Mouse (Mus musculus): ENCODE results near the gene H2-Q4. TPM values are rescaled to one million over a fixed set of nuclear protein-coding genes. Genes with fewer than 3 reads are reported as not detected.
"Not testable (repeated sequence)": the region's sequence is repeated elsewhere in the genome, so short reads cannot be mapped to it uniquely, and the experiment has no call there.

Gene H2-Q4
- polyA plus RNA-seq, 1 experiment from 2014 or later: 2.0 TPM

DNA sequence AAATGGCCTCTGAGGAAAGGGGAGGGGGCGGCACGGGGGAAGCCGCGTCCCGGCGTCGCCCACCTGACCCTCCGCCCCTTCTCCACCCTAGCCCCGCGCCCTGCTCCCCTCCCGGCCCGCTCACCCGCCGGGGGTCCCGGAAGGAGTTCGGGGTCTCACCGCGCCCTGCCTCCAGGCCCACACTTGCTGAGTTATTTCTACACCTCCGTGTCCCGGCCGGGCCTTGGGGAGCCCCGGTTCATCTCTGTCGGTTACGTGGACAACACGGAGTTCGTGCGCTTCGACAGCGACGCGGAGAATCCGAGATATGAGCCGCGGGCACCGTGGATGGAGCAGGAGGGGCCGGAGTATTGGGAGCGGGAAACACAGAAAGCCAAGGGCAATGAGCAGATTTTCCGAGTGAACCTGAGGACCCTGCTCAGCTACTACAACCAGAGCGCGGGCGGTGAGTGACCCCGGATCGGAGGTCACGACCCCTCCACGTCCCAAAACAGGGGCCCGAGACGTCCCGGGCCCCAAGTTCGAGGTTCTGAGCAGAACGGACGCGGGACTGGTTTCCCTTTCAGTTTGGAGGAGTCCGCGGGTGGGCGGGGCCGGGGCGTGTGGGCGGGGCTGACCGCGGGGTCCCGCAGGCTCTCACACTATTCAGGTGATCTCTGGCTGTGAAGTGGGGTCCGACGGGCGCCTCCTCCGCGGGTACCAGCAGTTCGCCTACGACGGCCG, 473 bp downstream of the H2-Q4 start:
- no peak overlapping the region for H3K27ac ChIP-seq
- WGBS: 2% methylated on average over 70 of the region's 70 CpGs

DNA sequence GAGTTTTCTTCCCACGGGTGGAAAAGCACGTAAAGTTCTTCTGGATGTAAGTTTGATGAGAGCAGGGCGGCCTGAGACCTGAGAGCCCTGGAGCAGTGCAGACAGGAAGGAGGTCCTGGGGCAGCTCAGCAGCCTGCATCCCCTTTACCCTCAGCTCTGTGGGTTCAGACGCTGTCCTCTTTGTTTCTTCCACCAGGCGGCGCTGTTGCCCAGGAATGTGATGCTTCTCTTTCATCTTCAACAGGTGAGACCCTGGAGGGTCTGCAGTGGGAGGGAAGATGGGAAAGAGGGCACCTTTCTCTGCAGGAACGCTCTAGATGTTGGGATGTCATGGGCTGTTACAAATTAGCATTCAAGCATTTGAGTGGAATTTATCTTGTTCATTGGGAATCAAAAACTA, 10.4 kb downstream of the H2-Q4 start:
- not testable (repeated sequence) for H3K4me3 ChIP-seq; H3K27ac ChIP-seq; H3K9me3 ChIP-seq; H3K4me2 ChIP-seq (replicated peaks); H3K9ac ChIP-seq; H3K36me3 ChIP-seq; H3K4me1 ChIP-seq; ATAC-seq (ENCODE audit: insufficient number of reproducible peaks, insufficient read depth, low FRiP score, low TSS enrichment)
- H3K27me3 ChIP-seq: peaks cover 12% of the 10 kb centered on the region
- 2% methylated on average over 7 of the region's 7 CpGs for WGBS

More for the DNA sequence above, 473 bp downstream of the H2-Q4 start:
- H3K4me2 ChIP-seq (replicated peaks): peak overlapping the region; percentile 96
- H3K27me3 ChIP-seq: peaks cover 22% of the 10 kb centered on the region
- H3K9me3 ChIP-seq: no peaks in the 10 kb centered on the region
- no peaks in the 10 kb centered on the region for H3K4me1 ChIP-seq
- H3K9ac ChIP-seq: peak overlapping the region; percentile 59
- no peaks in the 10 kb centered on the region for H3K36me3 ChIP-seq
- ATAC-seq (ENCODE audit: insufficient number of reproducible peaks, insufficient read depth, low FRiP score, low TSS enrichment): 0 out of 2 replicates have a peak, but pooled peaks have one; percentile 6
- H3K4me3 ChIP-seq: peak overlapping the region; percentile 53

DNA sequence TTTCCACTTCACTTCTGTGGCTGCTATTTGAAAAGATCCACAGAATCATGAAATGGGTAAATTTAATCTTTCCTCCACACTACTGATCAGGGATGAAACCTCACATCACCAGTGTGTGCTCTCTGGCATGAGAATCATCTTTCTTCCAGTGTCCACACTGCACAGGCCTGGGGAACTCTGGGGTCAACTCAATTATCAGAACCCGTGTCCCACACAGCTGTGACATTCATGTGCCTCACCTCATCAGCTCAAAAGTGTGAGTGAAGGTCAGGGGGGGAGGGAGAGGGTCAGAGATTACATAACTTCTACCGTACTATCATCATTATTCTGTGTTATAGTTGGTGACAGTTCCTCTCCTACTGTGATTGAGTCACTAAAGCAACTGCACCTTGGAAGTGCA, 13.3 kb downstream of the H2-Q4 start:
- not testable (repeated sequence) for H3K4me3 ChIP-seq; H3K9ac ChIP-seq; H3K27ac ChIP-seq; H3K4me2 ChIP-seq (replicated peaks); H3K9me3 ChIP-seq; ATAC-seq (ENCODE audit: insufficient number of reproducible peaks, insufficient read depth, low FRiP score, low TSS enrichment); H3K36me3 ChIP-seq; H3K4me1 ChIP-seq
- peaks cover 20% of the 10 kb centered on the region for H3K27me3 ChIP-seq
- 60% methylated on average over 2 of the region's 2 CpGs for WGBS

DNA sequence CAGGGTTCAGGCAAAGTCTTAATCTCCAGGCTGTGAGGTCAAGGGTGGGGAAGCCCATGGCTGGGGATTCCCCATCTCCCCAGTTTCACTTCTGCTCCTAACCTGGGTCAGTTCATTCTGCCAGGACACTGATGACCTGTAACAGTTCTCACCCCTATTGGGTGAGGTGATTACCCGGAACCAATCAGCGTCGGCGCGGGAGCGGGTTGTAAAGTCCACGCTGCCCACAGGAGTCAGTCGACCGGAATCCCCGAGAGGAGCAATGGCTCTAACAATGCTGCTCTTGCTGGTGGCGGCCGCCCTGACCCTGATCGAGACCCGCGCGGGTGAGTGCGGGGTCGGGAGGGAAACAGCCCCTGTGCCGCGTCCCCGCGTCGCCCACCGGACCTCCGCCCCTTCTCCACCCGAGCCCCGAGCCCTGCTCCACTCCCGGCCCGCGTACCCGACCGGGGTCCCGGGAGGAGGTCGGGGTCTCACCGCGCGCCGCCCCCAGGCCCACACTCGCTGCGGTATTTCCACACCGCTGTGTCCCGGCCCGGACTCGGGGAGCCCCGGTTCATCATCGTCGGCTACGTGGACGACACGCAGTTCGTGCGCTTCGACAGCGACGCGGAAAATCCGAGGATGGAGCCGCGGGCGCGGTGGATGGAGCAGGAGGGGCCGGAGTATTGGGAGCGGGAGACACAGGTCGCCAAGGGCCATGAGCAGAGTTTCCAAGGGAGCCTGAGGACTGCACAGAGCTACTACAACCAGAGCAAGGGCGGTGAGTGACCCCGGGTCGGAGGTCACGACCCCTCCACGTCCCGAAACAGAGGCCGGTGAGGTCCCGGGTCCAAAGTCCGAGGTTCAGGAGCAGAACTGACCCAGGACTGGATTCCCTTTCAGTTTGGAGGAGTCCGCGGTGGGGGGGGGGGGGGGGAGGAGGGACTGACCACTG, 14.7 kb downstream of the H2-Q4 start:
- 0 out of 2 replicates have a peak, but pooled peaks have one; percentile 35 for ATAC-seq (ENCODE audit: insufficient number of reproducible peaks, insufficient read depth, low FRiP score, low TSS enrichment)
- WGBS: 1% methylated on average over 56 of the region's 75 CpGs

DNA sequence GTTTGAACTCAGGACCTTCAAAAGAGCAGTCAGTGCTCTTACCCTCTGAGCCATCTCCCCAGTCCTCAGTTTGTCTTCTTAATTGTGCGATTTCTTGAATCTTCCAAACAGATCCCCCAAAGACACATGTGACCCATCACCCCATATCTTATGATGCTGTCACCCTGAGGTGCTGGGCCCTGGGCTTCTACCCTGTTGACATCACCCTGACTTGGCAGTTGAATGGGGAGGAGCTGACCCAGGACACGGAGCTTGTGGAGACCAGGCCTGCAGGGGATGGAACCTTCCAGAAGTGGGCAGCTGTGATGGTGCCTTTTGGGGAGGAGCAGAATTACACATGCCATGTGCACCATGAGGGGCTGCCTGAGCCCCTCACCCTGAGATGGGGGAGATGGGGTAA, 17.5 kb downstream of the H2-Q4 start:
- not testable (repeated sequence) for H3K4me3 ChIP-seq; H3K4me2 ChIP-seq (replicated peaks); H3K4me1 ChIP-seq; H3K9ac ChIP-seq; ATAC-seq (ENCODE audit: insufficient number of reproducible peaks, insufficient read depth, low FRiP score, low TSS enrichment); H3K36me3 ChIP-seq; H3K9me3 ChIP-seq; H3K27ac ChIP-seq
- 92% methylated on average over 2 of the region's 2 CpGs for WGBS
- H3K27me3 ChIP-seq: peaks cover 17% of the 10 kb centered on the region

More for the DNA sequence above, 14.7 kb downstream of the H2-Q4 start:
- H3K4me1 ChIP-seq, H3K27ac ChIP-seq, H3K36me3 ChIP-seq, H3K9me3 ChIP-seq, H3K9ac ChIP-seq: not testable (repeated sequence)
- Histone ChIP-seq H3K4me2 (replicated peaks) (peak overlapping the region; percentile 42), H3K4me3 (peak overlapping the region; percentile 25; the same call in 1 of the 2 replicates), H3K27me3 (peaks cover 20% of the 10 kb centered on the region)

DNA sequence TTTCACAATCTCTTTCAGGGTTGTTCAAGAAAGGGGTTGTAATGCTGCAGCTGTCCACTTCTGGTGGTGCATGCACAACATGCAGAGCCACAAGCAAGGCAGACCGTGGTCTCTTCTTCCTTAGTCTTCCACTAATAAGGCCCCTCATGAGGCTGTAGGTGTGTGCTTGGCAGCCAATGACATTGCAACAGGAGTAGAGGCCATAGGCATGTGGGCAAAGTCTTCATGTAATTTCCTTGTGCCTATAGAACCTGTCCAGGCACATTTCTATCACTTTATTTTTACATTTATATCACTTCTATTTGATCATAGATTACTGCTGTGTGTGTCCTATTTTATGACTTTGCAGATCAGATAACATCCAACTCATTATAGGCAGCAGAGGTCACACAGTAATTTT, 33.6 kb downstream of the H2-Q4 start:
- H3K4me2 ChIP-seq (replicated peaks); H3K27ac ChIP-seq; H3K9me3 ChIP-seq; H3K27me3 ChIP-seq; H3K36me3 ChIP-seq; H3K9ac ChIP-seq; H3K4me3 ChIP-seq; ATAC-seq (ENCODE audit: insufficient number of reproducible peaks, insufficient read depth, low FRiP score, low TSS enrichment); H3K4me1 ChIP-seq: not testable (repeated sequence)
- WGBS: no CpG with 5 or more reads among the region's 1 CpGs

DNA sequence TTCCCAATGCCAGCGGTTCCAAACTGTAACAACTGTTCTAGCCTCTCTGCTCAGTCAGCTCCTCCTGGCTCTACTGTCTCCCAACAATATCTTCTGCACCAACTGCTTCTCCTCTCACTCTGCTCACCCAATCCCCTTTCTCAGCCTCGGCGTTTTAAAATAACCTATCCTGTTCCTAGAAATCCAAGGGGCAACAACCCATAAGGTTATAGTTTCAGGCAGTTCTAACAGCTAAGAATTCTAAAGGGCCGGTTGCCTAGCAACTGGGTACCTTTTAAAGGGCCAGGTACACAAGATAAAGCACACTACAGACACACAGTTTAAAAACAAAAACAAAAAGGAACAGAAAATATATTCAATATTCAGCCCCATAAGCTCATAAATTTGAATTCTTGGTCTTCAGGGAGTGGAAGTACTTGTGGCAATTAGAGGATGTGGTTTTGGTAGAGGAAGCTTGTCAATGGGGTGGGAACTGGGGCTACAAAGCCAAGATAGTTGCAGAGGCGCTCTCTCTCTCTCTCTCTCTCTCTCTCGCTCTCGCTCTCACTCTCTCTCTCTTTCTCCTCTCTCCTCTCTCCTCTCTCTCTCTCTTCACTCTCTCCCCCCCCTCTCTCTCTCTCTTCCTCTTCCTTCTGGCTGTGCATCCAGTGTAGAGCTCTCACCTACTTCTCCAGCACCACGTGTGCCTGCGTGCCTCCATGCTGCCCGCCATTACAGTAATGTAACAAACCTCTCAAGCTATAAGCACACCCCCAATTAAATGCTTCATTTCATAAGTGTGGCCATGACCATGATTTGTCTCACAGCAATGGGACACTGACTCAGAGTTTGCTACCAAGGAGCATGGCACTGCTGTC, 36.1 kb downstream of the H2-Q4 start:
- not testable (repeated sequence) for H3K4me1 ChIP-seq; H3K27ac ChIP-seq; ATAC-seq (ENCODE audit: insufficient number of reproducible peaks, insufficient read depth, low FRiP score, low TSS enrichment); H3K36me3 ChIP-seq; H3K4me2 ChIP-seq (replicated peaks); H3K9ac ChIP-seq; H3K9me3 ChIP-seq; H3K4me3 ChIP-seq
- 47% methylated on average over 3 of the region's 10 CpGs for WGBS
- H3K27me3 ChIP-seq: peaks cover 12% of the 10 kb centered on the region; the same call in 1 of the 2 replicates

DNA sequence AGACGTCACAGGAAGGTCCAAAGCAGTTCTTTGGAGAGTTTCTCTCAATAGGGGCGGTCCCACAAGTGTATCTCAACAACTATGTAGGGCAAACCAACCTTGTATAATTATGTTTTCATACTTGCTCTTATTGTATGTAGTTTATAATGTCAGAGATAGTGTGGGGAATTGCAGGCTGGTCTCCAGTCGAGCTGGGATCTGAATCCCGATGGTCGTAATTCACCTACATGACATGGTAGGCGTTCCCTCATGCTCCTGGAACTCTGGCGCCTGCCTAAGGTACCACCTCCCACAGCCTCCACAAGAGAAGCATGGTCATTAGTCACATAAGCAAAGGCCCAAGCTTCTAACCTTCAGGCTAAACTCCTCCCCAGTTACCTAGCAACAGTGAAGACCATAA, 39.4 kb downstream of the H2-Q4 start:
- WGBS: 81% methylated on average over 7 of the region's 7 CpGs
- Histone ChIP-seq H3K9me3 (no peaks in the 10 kb centered on the region), H3K27ac (no peak overlapping the region), H3K4me2 (replicated peaks) (no peak overlapping the region), H3K36me3 (no peaks in the 10 kb centered on the region), H3K4me3 (no peak overlapping the region), H3K27me3 (peaks cover 19% of the 10 kb centered on the region), H3K4me1 (no peaks in the 10 kb centered on the region), H3K9ac (no peak overlapping the region)
- ATAC-seq (ENCODE audit: insufficient number of reproducible peaks, insufficient read depth, low FRiP score, low TSS enrichment): no peak

DNA sequence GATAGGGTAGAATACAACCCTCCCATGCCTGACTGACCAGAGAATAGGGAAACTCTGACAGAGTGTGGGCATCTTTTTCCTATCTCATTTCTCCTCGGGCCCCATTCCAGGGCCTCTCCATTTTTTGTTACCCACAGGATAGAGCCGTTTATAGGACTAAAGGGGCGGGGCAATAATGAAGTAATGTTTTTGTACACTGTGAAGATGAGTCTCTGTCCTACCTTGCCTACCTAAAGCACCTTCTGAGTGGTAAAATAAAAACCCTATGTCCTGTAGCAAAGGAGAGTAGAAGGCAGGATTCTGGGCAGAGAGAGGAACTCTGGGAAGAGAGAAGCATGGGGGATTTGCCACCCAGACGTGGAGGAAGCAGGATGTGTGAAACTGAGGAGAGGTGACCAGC, 40.1 kb downstream of the H2-Q4 start:
- not testable (repeated sequence) for H3K4me3 ChIP-seq; ATAC-seq (ENCODE audit: insufficient number of reproducible peaks, insufficient read depth, low FRiP score, low TSS enrichment); H3K9me3 ChIP-seq; H3K36me3 ChIP-seq; H3K4me1 ChIP-seq; H3K4me2 ChIP-seq (replicated peaks); H3K9ac ChIP-seq; H3K27ac ChIP-seq
- 60% methylated on average over 4 of the region's 4 CpGs for WGBS
- H3K27me3 ChIP-seq: peaks cover 22% of the 10 kb centered on the region

DNA sequence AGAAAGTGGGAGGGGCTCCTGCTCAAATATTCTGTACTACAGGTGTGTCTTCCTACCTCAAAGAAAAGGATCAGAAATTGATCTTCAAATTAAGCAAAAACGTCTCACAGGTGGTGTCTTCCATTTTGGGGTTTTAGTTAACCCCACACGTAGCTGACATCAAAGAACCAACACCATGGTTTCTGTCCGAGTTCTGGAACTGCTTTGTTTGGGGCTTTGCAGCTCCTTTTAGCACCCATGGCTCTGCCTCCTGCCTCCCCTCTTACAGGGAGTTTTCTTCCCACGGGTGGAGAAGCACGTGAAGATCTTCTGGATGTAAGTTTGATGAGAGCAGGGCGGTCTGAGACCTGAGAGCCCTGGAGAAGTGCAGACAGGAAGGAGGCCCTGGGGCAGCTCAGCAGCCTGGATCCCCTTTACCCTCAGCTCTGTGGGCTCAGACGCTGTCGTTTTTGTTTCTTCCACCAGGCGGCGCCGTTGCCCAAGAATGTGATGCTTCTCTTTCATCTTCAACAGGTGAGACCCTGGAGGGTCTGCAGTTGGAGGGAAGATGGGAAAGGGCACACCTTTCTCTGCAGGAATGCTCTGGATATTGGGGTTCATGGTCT, 40.9 kb downstream of the H2-Q4 start:
- H3K9me3 ChIP-seq; H3K4me2 ChIP-seq (replicated peaks); H3K4me3 ChIP-seq; H3K4me1 ChIP-seq; H3K27ac ChIP-seq; H3K36me3 ChIP-seq; H3K9ac ChIP-seq; ATAC-seq (ENCODE audit: insufficient number of reproducible peaks, insufficient read depth, low FRiP score, low TSS enrichment): not testable (repeated sequence)
- WGBS: 14% methylated on average over 11 of the region's 11 CpGs
- H3K27me3 ChIP-seq: peaks cover 30% of the 10 kb centered on the region

DNA sequence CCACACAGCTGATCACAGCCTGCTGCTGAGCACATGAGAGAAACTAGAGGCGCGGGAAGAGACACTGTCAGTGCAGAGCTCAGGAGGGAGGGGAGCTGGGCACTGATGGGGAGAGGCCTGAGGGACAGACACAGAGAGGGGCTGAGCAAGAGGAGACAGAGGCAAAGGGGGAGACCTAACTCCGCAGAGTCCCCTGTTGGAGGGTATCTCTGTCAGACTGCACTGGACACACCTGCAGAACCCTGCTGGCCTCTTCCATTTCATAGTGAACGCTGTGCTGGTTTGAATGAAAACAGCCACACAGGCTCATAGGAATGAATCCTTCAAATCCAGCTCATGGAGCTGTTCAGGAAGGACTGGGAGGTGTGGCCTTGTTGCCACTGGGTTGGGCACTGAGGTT, 41.9 kb downstream of the H2-Q4 start:
- not testable (repeated sequence) for H3K9ac ChIP-seq; H3K4me2 ChIP-seq (replicated peaks); H3K27ac ChIP-seq; H3K9me3 ChIP-seq; ATAC-seq (ENCODE audit: insufficient number of reproducible peaks, insufficient read depth, low FRiP score, low TSS enrichment); H3K4me3 ChIP-seq; H3K36me3 ChIP-seq; H3K4me1 ChIP-seq
- peaks cover 40% of the 10 kb centered on the region for H3K27me3 ChIP-seq
- 85% methylated on average over 4 of the region's 4 CpGs for WGBS

Data from embryonic facial prominence, embryonic 12.5 days (tissue).